Mouse (Mus musculus) C2C12 (cell line): ENCODE results near the gene Rbms3.

Experiments
- CEBPB ChIP-seq: IDR thresholded peaks from one replicate; pipeline ENCODE4 v1.6.1; 2011; ENCODE audit warnings: low read depth, mild to moderate bottlenecking, control low read depth, moderate library complexity
- CTCF ChIP-seq: IDR thresholded peaks from one replicate; pipeline ENCODE4 v1.5.1; 2011; ENCODE audit not compliant: control insufficient read depth, insufficient read depth, insufficient read length
- FOSL1 ChIP-seq: IDR thresholded peaks from one replicate; pipeline ENCODE4 v1.8.0; 2011; ENCODE audit warnings: mild to moderate bottlenecking, low read length; ENCODE audit not compliant: poor library complexity, insufficient read depth, severe bottlenecking
- MAX ChIP-seq: IDR thresholded peaks from one replicate; pipeline ENCODE4 v1.6.1; 2011; ENCODE audit warnings: mild to moderate bottlenecking, control low read depth
- MYOD1 ChIP-seq: IDR thresholded peaks from one replicate; pipeline ENCODE4 v1.6.1; 2011; ENCODE audit warnings: low read depth; ENCODE audit not compliant: control insufficient read depth, insufficient read length
- MYOG ChIP-seq: IDR thresholded peaks from one replicate; pipeline ENCODE4 v1.6.1; 2011; ENCODE audit not compliant: control insufficient read depth, insufficient read length; ENCODE audit errors: extremely low read depth
- USF1 ChIP-seq: IDR thresholded peaks from one replicate; pipeline ENCODE4 v1.6.1; 2011; ENCODE audit warnings: low read depth, mild to moderate bottlenecking, control low read depth, moderate library complexity

DNA sequence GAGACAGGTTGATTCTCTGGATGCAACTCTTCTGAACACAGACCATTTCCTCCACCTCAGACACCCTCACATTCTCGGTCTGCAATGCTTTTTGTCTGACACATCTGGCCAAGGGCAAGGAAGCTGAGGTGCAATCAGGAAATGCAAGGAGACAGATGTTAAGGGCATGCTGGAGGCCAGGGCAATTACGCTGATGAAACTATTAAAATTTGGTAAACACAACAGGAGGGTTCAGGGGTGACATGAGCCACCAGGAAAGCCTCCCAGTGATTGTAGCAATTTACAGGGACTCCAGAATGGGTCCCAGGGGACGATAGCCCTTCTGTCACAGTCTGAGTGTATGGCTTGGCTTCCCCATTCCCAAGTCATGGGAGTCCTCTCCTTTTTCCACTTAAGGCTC, 681.5 kb downstream of the Rbms3 start:
- TF ChIP-seq CTCF, result no peak
- no peak for TF ChIP-seq MYOG
- TF ChIP-seq USF1, result no peak
- TF ChIP-seq CEBPB, result no peak
- TF ChIP-seq FOSL1, result no peak
- TF ChIP-seq MAX, result no peak
- TF ChIP-seq MYOD1, result no peak
